Mouse (Mus musculus): ENCODE results near the gene S100z.

GRCm38 (mm10) chr13:95514756-95515155, 36.2 kb upstream of the S100z start:
- TF ChIP-seq POLR2A (IDR thresholded peaks at IDR 0.05; ENCODE audit: borderline replicate concordance, control insufficient read depth, low read depth, low read length), result no peak
- TF ChIP-seq CTCF (IDR thresholded peaks at IDR 0.05; ENCODE audit: control insufficient read depth, insufficient read depth, low read length), result no peak

Measured in bone marrow, adult 2 months (tissue).